In the genomic region with DNA sequence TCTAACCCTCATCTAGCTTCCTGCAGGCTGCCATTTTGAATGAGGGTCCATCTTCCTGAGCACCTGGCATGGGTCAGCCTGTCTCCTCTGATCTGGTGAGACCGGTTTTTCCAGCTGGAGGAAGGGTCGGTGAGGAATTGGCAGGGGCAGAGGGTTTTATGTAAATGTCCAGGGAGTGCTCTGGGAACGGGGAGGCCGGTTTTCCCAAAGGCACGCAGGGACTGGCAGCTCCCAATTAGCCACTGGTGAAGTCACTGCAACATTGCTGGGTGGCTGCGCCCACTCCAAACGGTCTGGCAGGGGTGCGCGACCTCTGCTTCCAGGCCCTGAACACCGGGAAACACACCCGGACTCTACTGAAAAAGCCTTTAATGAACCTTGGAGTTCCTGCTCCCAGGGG, we compare ENCODE assay signal across 10 mouse cellular contexts. TPM values are rescaled to one million over a fixed set of nuclear protein-coding genes. Genes with fewer than 3 reads are reported as not detected.
DNase-seq lines count a peak whose midpoint lies in the region; ATAC-seq lines count a peak whose summit lies in the region.
"Had no signal": no experiment of that assay in that cellular context is flagged by ENCODE, and none has a peak within 500 bp of the region (broad histone marks: within the 10 kb centered on the region; RNA-seq: fewer than 3 reads in every experiment).

No protein-coding gene starts in this region.

- WGBS in kidney, embryonic 16.5 days, result 34% methylated on average over 11 of the region's 11 CpGs
- 46% methylated on average over 11 of the region's 11 CpGs for WGBS in forebrain, embryonic 11.5 days
- 42% methylated on average over 11 of the region's 11 CpGs for WGBS in limb, embryonic 11.5 days
- 48% methylated on average over 11 of the region's 11 CpGs for WGBS in neural tube, embryonic 13.5 days

- no peaks in the 10 kb centered on the region for H3K36me3 ChIP-seq in kidney, embryonic 16.5 days (ENCODE audit: insufficient read depth, low read length)
- no peaks in the 10 kb centered on the region for H3K36me3 ChIP-seq in forebrain, embryonic 11.5 days (ENCODE audit: control insufficient read depth, insufficient read depth, low read length)
- H3K36me3 ChIP-seq in limb, embryonic 11.5 days (ENCODE audit: control insufficient read depth, insufficient read depth, low read length), result no peaks in the 10 kb centered on the region
- H3K36me3 ChIP-seq in neural tube, embryonic 13.5 days, result no peaks in the 10 kb centered on the region
- H3K36me3 ChIP-seq: G1E had no signal

- H3K4me1 ChIP-seq in kidney, embryonic 16.5 days (ENCODE audit: insufficient read depth, low read length), result peaks cover 10% of the 10 kb centered on the region
- H3K4me1 ChIP-seq in forebrain, embryonic 11.5 days (replicated peaks; ENCODE audit: control insufficient read depth, insufficient read depth, low read length), result 0 out of 2 replicates have a peak, but pooled peaks cover 2% of the 10 kb centered on the region
- H3K4me1 ChIP-seq in limb, embryonic 11.5 days (ENCODE audit: control insufficient read depth, insufficient read depth, low read length), result 0 out of 2 replicates have a peak, but pooled peaks cover 3% of the 10 kb centered on the region
- peaks cover 6% of the 10 kb centered on the region; the same call in 1 of the 2 replicates for H3K4me1 ChIP-seq in neural tube, embryonic 13.5 days (replicated peaks)

- H3K4me3 ChIP-seq in kidney, embryonic 16.5 days (ENCODE audit: low read length), result no peak overlapping the region
- H3K4me3 ChIP-seq in forebrain, embryonic 11.5 days (ENCODE audit: low read depth, low read length), result peak overlapping the region; percentile 14; the same call in 1 of the 2 replicates
- peak overlapping the region; percentile 12; the same call in 1 of the 2 replicates for H3K4me3 ChIP-seq in limb, embryonic 11.5 days (ENCODE audit: low read depth, low read length)
- peak overlapping the region; percentile 19; the same call in 1 of the 2 replicates for H3K4me3 ChIP-seq in neural tube, embryonic 13.5 days

- H3K27ac ChIP-seq in kidney, embryonic 16.5 days (ENCODE audit: low read length), result peak overlapping the region; percentile 66; the same call in 1 of the 2 replicates
- H3K27ac ChIP-seq in forebrain, embryonic 11.5 days (ENCODE audit: low read depth, low read length), result no peak overlapping the region
- H3K27ac ChIP-seq in limb, embryonic 11.5 days (replicated peaks; ENCODE audit: low read depth, low read length), result no peak overlapping the region
- H3K27ac ChIP-seq in neural tube, embryonic 13.5 days (replicated peaks), result no peak overlapping the region

- H3K4me2 ChIP-seq in kidney, embryonic 16.5 days (replicated peaks; ENCODE audit: low read depth, low read length), result peak overlapping the region; percentile 41
- H3K4me2 ChIP-seq in forebrain, embryonic 11.5 days (ENCODE audit: low read depth, low read length, severe bottlenecking), result peak overlapping the region; percentile 43
- peak overlapping the region; percentile 48 for H3K4me2 ChIP-seq in limb, embryonic 11.5 days (ENCODE audit: low read depth, severe bottlenecking)
- H3K4me2 ChIP-seq in neural tube, embryonic 13.5 days, result peak overlapping the region; percentile 49

- no peaks in the 10 kb centered on the region for H3K27me3 ChIP-seq in kidney, embryonic 16.5 days (ENCODE audit: insufficient read depth, low read length)
- no peaks in the 10 kb centered on the region; the same call in 1 of the 2 replicates for H3K27me3 ChIP-seq in forebrain, embryonic 11.5 days (ENCODE audit: control insufficient read depth, insufficient read depth, low read length)
- no peaks in the 10 kb centered on the region for H3K27me3 ChIP-seq in limb, embryonic 11.5 days (ENCODE audit: control insufficient read depth, insufficient read depth, low read length)
- H3K27me3 ChIP-seq in neural tube, embryonic 13.5 days, result 0 out of 2 replicates have a peak, but pooled peaks cover 7% of the 10 kb centered on the region

- H3K9ac ChIP-seq in kidney, embryonic 16.5 days (replicated peaks; ENCODE audit: low read length), result no peak overlapping the region
- H3K9ac ChIP-seq in forebrain, embryonic 11.5 days (ENCODE audit: low read length), result peak overlapping the region; percentile 44; the same call in 1 of the 2 replicates
- no peak overlapping the region for H3K9ac ChIP-seq in limb, embryonic 11.5 days (ENCODE audit: low read length)
- H3K9ac ChIP-seq in neural tube, embryonic 13.5 days, result peak overlapping the region; percentile 64

- no peaks in the 10 kb centered on the region for H3K9me3 ChIP-seq in kidney, embryonic 16.5 days (ENCODE audit: low read length)
- no peaks in the 10 kb centered on the region for H3K9me3 ChIP-seq in forebrain, embryonic 11.5 days (ENCODE audit: control insufficient read depth, low read length)
- no peaks in the 10 kb centered on the region; the same call in 1 of the 2 replicates for H3K9me3 ChIP-seq in limb, embryonic 11.5 days (ENCODE audit: control insufficient read depth, low read length)
- H3K9me3 ChIP-seq in neural tube, embryonic 13.5 days, result no peaks in the 10 kb centered on the region
- H3K9me3 ChIP-seq: G1E had no signal

- DNase-seq in kidney, adult 9 months, result no peak
- DNase-seq in forebrain, embryonic 11.5 days (ENCODE audit: low spot score), result no peak
- DNase-seq in limb, embryonic 11.5 days (ENCODE audit: low spot score), result no peak
- DNase-seq in left cerebral cortex, adult 9 months (ENCODE audit: low spot score in 2 of 2), result no peak
- DNase-seq in thymus, postnatal 10 days (ENCODE audit: low spot score in 2 of 2), result no peak
- DNase-seq in urinary bladder, postnatal 25 days (ENCODE audit: low spot score), result no peak

- 0 out of 2 replicates have a peak, but pooled peaks have one; percentile 14 for ATAC-seq in kidney, embryonic 16.5 days (ENCODE audit: low FRiP score, low TSS enrichment)
- ATAC-seq in forebrain, embryonic 11.5 days (replicated peaks; ENCODE audit: low FRiP score), result no peak
- ATAC-seq in limb, embryonic 11.5 days (ENCODE audit: insufficient number of reproducible peaks, low FRiP score, low TSS enrichment, low read depth), result no peak
- no peak for ATAC-seq in neural tube, embryonic 13.5 days (ENCODE audit: low read depth)

RNA-seq across cellular contexts. Expression of gene Foxn1, which starts 10.6 kb away (rescaled TPM):
- 0.05 TPM in 1 of 2 replicates, not detected in the other for polyA plus RNA-seq in kidney, embryonic 16.5 days (2015; fragmentation: Nextera tagmentation; extraction: Ambion mirVana)
- not detected in 2 replicates for polyA plus RNA-seq in forebrain, embryonic 11.5 days (2014; fragmentation: Nextera tagmentation; extraction: Ambion mirVana)
- 0.04 and 0.06 TPM in 2 replicates for polyA plus RNA-seq in limb, embryonic 11.5 days (2014; fragmentation: Nextera tagmentation; extraction: Ambion mirVana)
- polyA plus RNA-seq in neural tube, embryonic 13.5 days (2015; fragmentation: Nextera tagmentation; extraction: Ambion mirVana), result not detected in 2 replicates
- polyA plus RNA-seq: G1E; liver, adult 2 months had no signal

RNA-seq across cellular contexts. Expression of gene Slc13a2, which starts 25.1 kb away (rescaled TPM):
- 2.2 and 2.4 TPM in 2 replicates for polyA plus RNA-seq in kidney, embryonic 16.5 days (2015; fragmentation: Nextera tagmentation; extraction: Ambion mirVana)
- not detected in 2 replicates for polyA plus RNA-seq in forebrain, embryonic 11.5 days (2014; fragmentation: Nextera tagmentation; extraction: Ambion mirVana)
- not detected in 2 replicates for polyA plus RNA-seq in limb, embryonic 11.5 days (2014; fragmentation: Nextera tagmentation; extraction: Ambion mirVana)
- not detected in 2 replicates for polyA plus RNA-seq in neural tube, embryonic 13.5 days (2015; fragmentation: Nextera tagmentation; extraction: Ambion mirVana)
- polyA plus RNA-seq: G1E had no signal

RNA-seq across cellular contexts. Expression of gene Unc119, which starts 53.7 kb away (rescaled TPM):
- polyA plus RNA-seq in kidney, embryonic 16.5 days (2015; fragmentation: Nextera tagmentation; extraction: Ambion mirVana), result 39.4 and 42.3 TPM in 2 replicates
- 73.2 and 77.4 TPM in 2 replicates for polyA plus RNA-seq in forebrain, embryonic 11.5 days (2014; fragmentation: Nextera tagmentation; extraction: Ambion mirVana)
- 84.2 and 86.9 TPM in 2 replicates for polyA plus RNA-seq in limb, embryonic 11.5 days (2014; fragmentation: Nextera tagmentation; extraction: Ambion mirVana)
- polyA plus RNA-seq in neural tube, embryonic 13.5 days (2015; fragmentation: Nextera tagmentation; extraction: Ambion mirVana), result 80.0 and 81.9 TPM in 2 replicates

Comparison
In these comparisons a context has a peak if more than half of its experiments do, and no peak if none do; other contexts are left out.
1. H3K9ac ChIP-seq: peak in forebrain, embryonic 11.5 days (single experiment) and neural tube, embryonic 13.5 days (single experiment); none in kidney, embryonic 16.5 days (single experiment) and limb, embryonic 11.5 days (single experiment).
2. Peak in every context shown above with its lines, with median percentiles within 50 percentile points of each other: H3K4me2 ChIP-seq.